Comparison of ENCODE assay signal across 31 mouse cellular contexts in the genomic region with DNA sequence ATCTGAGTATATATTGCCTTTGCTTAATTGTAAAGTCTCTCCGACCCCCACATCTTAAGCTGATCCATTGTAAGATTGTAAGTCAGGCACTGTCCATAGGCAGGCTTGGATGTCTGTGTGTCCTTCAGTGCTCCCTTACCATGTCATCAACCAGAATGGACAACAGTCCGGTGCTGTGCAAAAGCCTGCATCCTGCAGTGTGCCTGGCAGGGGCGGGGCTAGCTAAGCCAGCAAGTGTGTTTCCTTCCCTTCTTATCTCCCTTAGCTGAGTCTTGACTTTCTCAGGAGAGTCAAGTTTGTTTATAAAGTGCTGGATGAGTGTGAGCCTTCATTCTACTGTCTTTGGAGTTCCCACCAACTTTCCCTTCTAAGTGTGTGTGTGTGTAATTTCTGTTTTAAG. TPM values are rescaled to one million over a fixed set of nuclear protein-coding genes. Genes with fewer than 3 reads are reported as not detected.
DNase-seq lines count a peak whose midpoint lies in the region; ATAC-seq and TF ChIP-seq lines count a peak whose summit lies in the region.
"Had no signal": no experiment of that assay in that cellular context is flagged by ENCODE, and none has a peak within 500 bp of the region (broad histone marks: within the 10 kb centered on the region; RNA-seq: fewer than 3 reads in every experiment).

No protein-coding gene starts in this region.

- WGBS in heart, embryonic 12.5 days: 31% methylated on average over 3 of the region's 3 CpGs
- 79% methylated on average over 3 of the region's 3 CpGs for WGBS in hindbrain, embryonic 10.5 days
- 72% methylated on average over 3 of the region's 3 CpGs for WGBS in hindbrain, embryonic 11.5 days
- WGBS in midbrain, embryonic 10.5 days: 75% methylated on average over 3 of the region's 3 CpGs
- WGBS in midbrain, postnatal 0 days: 70% methylated on average over 3 of the region's 3 CpGs

- no peak overlapping the region for H3K9ac ChIP-seq in heart, embryonic 12.5 days
- H3K9ac ChIP-seq in hindbrain, embryonic 11.5 days (ENCODE audit: low read depth, low read length): no peak overlapping the region
- no peak overlapping the region for H3K9ac ChIP-seq in midbrain, postnatal 0 days (replicated peaks; ENCODE audit: low read length, poor library complexity, severe bottlenecking)
- H3K9ac ChIP-seq: heart, embryonic 15.5 days; hindbrain, embryonic 13.5 days; kidney, embryonic 15.5 days; lung, embryonic 14.5 days; midbrain, embryonic 12.5 days had no signal

- no peaks in the 10 kb centered on the region for H3K9me3 ChIP-seq in heart, embryonic 12.5 days (replicated peaks)
- no peaks in the 10 kb centered on the region for H3K9me3 ChIP-seq in hindbrain, embryonic 10.5 days
- no peaks in the 10 kb centered on the region for H3K9me3 ChIP-seq in hindbrain, embryonic 11.5 days (ENCODE audit: control insufficient read depth, low read length)
- H3K9me3 ChIP-seq in midbrain, embryonic 10.5 days (replicated peaks): no peaks in the 10 kb centered on the region
- no peaks in the 10 kb centered on the region for H3K9me3 ChIP-seq in midbrain, postnatal 0 days (ENCODE audit: low read length)
- H3K9me3 ChIP-seq: heart, embryonic 15.5 days; hindbrain, embryonic 13.5 days; kidney, embryonic 15.5 days; midbrain, embryonic 12.5 days had no signal

- H3K27me3 ChIP-seq in heart, embryonic 12.5 days (replicated peaks): peaks cover 20% of the 10 kb centered on the region
- 0 out of 2 replicates have a peak, but pooled peaks cover 7% of the 10 kb centered on the region for H3K27me3 ChIP-seq in hindbrain, embryonic 10.5 days (ENCODE audit: insufficient read depth, poor library complexity, severe bottlenecking)
- no peaks in the 10 kb centered on the region for H3K27me3 ChIP-seq in hindbrain, embryonic 11.5 days (ENCODE audit: control insufficient read depth, insufficient read depth, low read length)
- peaks cover 4% of the 10 kb centered on the region; the same call in 1 of the 2 replicates for H3K27me3 ChIP-seq in midbrain, embryonic 10.5 days (ENCODE audit: low read depth, poor library complexity, severe bottlenecking)
- no peaks in the 10 kb centered on the region for H3K27me3 ChIP-seq in midbrain, postnatal 0 days (ENCODE audit: insufficient read depth, low read length)
- H3K27me3 ChIP-seq: heart, embryonic 15.5 days; kidney, embryonic 15.5 days had no signal

- peak; percentile 86 for ATAC-seq in heart, embryonic 12.5 days (ENCODE audit: insufficient number of reproducible peaks, low FRiP score)
- no peak for ATAC-seq in hindbrain, embryonic 11.5 days (ENCODE audit: low FRiP score)
- no peak for ATAC-seq in midbrain, postnatal 0 days (ENCODE audit: low FRiP score)
- ATAC-seq: CD4-positive, CD25-positive, alpha-beta regulatory T cell, adult 4 months; forebrain, embryonic 14.5 days had no signal

- no peak overlapping the region for H3K4me2 ChIP-seq in heart, embryonic 12.5 days
- no peak overlapping the region for H3K4me2 ChIP-seq in hindbrain, embryonic 11.5 days (replicated peaks; ENCODE audit: low read depth, low read length)
- H3K4me2 ChIP-seq in midbrain, postnatal 0 days (ENCODE audit: low read depth, low read length, poor library complexity, severe bottlenecking): no peak overlapping the region
- H3K4me2 ChIP-seq: heart, embryonic 15.5 days; hindbrain, embryonic 13.5 days; kidney, embryonic 15.5 days; lung, embryonic 14.5 days; midbrain, embryonic 12.5 days had no signal

- H3K27ac ChIP-seq in heart, embryonic 12.5 days (ENCODE audit: poor library complexity, severe bottlenecking): no peak overlapping the region
- 0 out of 2 replicates have a peak overlapping the region, but pooled peaks have one; percentile 14 for H3K27ac ChIP-seq in hindbrain, embryonic 10.5 days
- H3K27ac ChIP-seq in hindbrain, embryonic 11.5 days (ENCODE audit: low read depth, low read length): no peak overlapping the region
- peak overlapping the region; percentile 81 for H3K27ac ChIP-seq in midbrain, embryonic 10.5 days (replicated peaks)
- no peak overlapping the region for H3K27ac ChIP-seq in midbrain, postnatal 0 days (ENCODE audit: low read depth, low read length)
- H3K27ac ChIP-seq: heart, embryonic 15.5 days; hindbrain, embryonic 13.5 days; kidney, embryonic 15.5 days had no signal

- H3K4me1 ChIP-seq in heart, embryonic 12.5 days (replicated peaks): peaks cover 13% of the 10 kb centered on the region; the same call in 1 of the 2 replicates
- peaks cover 24% of the 10 kb centered on the region for H3K4me1 ChIP-seq in hindbrain, embryonic 10.5 days (replicated peaks)
- H3K4me1 ChIP-seq in hindbrain, embryonic 11.5 days (replicated peaks; ENCODE audit: control insufficient read depth, insufficient read depth, low read length): no peaks in the 10 kb centered on the region
- H3K4me1 ChIP-seq in midbrain, embryonic 10.5 days: peaks cover 28% of the 10 kb centered on the region
- no peaks in the 10 kb centered on the region for H3K4me1 ChIP-seq in midbrain, postnatal 0 days (ENCODE audit: insufficient read depth, low read length)
- H3K4me1 ChIP-seq: heart, embryonic 15.5 days; kidney, embryonic 15.5 days had no signal

- intact Hi-C loops in heart, postnatal 14 days (cut with DNase I): no loop called here

- no peak for TF ChIP-seq CTCF in midbrain, postnatal 0 days (IDR thresholded peaks at IDR 0.05)

- no peaks in the 10 kb centered on the region for H3K36me3 ChIP-seq in heart, embryonic 12.5 days
- no peaks in the 10 kb centered on the region for H3K36me3 ChIP-seq in hindbrain, embryonic 10.5 days
- H3K36me3 ChIP-seq in hindbrain, embryonic 11.5 days (ENCODE audit: control insufficient read depth, insufficient read depth, low read length): no peaks in the 10 kb centered on the region
- no peaks in the 10 kb centered on the region for H3K36me3 ChIP-seq in midbrain, embryonic 10.5 days
- H3K36me3 ChIP-seq in midbrain, postnatal 0 days (ENCODE audit: insufficient read depth, low read length): no peaks in the 10 kb centered on the region
- H3K36me3 ChIP-seq: heart, embryonic 15.5 days; hindbrain, embryonic 13.5 days; kidney, embryonic 15.5 days; midbrain, embryonic 12.5 days had no signal

- no peak overlapping the region for H3K4me3 ChIP-seq in heart, embryonic 12.5 days
- H3K4me3 ChIP-seq in hindbrain, embryonic 10.5 days: no peak overlapping the region
- no peak overlapping the region for H3K4me3 ChIP-seq in hindbrain, embryonic 11.5 days (ENCODE audit: low read depth, low read length)
- H3K4me3 ChIP-seq in midbrain, embryonic 10.5 days: no peak overlapping the region
- H3K4me3 ChIP-seq in midbrain, postnatal 0 days (ENCODE audit: low read depth, low read length): no peak overlapping the region
- H3K4me3 ChIP-seq: heart, embryonic 15.5 days; hindbrain, embryonic 13.5 days; kidney, embryonic 15.5 days; midbrain, embryonic 12.5 days had no signal

- no peak for DNase-seq in heart, postnatal 14 days
- DNase-seq in hindbrain, embryonic 10.5 days (ENCODE audit: low spot score): no peak
- DNase-seq in hindbrain, embryonic 11.5 days (ENCODE audit: low spot score): no peak
- no peak for DNase-seq in midbrain, embryonic 10.5 days (ENCODE audit: low spot score)
- no peak for DNase-seq in midbrain, postnatal 0 days (ENCODE audit: low spot score)
- DNase-seq in kidney, adult 11 months: no peak
- DNase-seq: adrenal gland, postnatal 14 days; cerebellum, adult 11 months; cerebellum, adult 9-10 months; cerebellum, postnatal 36 days; gastrocnemius, postnatal 36 days; kidney, adult 18-20 months; kidney, postnatal 25 days; lung, embryonic 14.5 days had no signal

RNA-seq across cellular contexts. Expression of a gene that starts 12.6 kb away (rescaled TPM):
- not detected in 2 replicates for polyA plus RNA-seq in heart, embryonic 12.5 days (2016; fragmentation: Nextera tagmentation; extraction: Ambion mirVana)
- under 1 TPM in 1 of 2 experiments, not detected in 1; 0.29 TPM for total RNA-seq in heart, postnatal 14 days (2021)
- polyA plus RNA-seq in hindbrain, embryonic 10.5 days (2016; fragmentation: Nextera tagmentation; extraction: Ambion mirVana): 0.18 and 0.21 TPM in 2 replicates
- 0.14 and 0.42 TPM in 2 replicates for polyA plus RNA-seq in hindbrain, embryonic 11.5 days (2014; fragmentation: Nextera tagmentation; extraction: Ambion mirVana)
- polyA plus RNA-seq in midbrain, embryonic 10.5 days (2016; fragmentation: Nextera tagmentation; extraction: Ambion mirVana): 0.20 and 0.36 TPM in 2 replicates
- not detected in 2 replicates for total RNA-seq in midbrain, postnatal 0 days (2014; rRNA removed)
- polyA plus RNA-seq in midbrain, postnatal 0 days (2015; fragmentation: Nextera tagmentation; extraction: Ambion mirVana): 0.27 and 0.34 TPM in 2 replicates
- total RNA-seq: adrenal gland, postnatal 14 days; layer of hippocampus, adult 18-20 months; layer of hippocampus, postnatal 10 days; left cerebral cortex, adult 18-20 months; left cerebral cortex, postnatal 14 days; liver, adult 2 months; megakaryocyte progenitor cell, adult 5-6 weeks; monocyte, adult 5-6 weeks had no signal
- polyA plus RNA-seq: CD4-positive, CD25-positive, alpha-beta regulatory T cell, adult 4 months; forebrain, embryonic 14.5 days; frontal cortex, adult 2 months; kidney, embryonic 15.5 days; limb, embryonic 11.5 days; liver, adult 2 months; lung, embryonic 14.5 days; stomach, embryonic 14.5 days had no signal

RNA-seq across cellular contexts. Expression of a gene that starts 37.4 kb away (rescaled TPM):
- polyA plus RNA-seq in heart, embryonic 12.5 days (2016; fragmentation: Nextera tagmentation; extraction: Ambion mirVana): 0.42 and 0.84 TPM in 2 replicates
- total RNA-seq in heart, postnatal 14 days (2021): under 1 TPM; 0.17 to 0.41 TPM
- 0.13 and 0.27 TPM in 2 replicates for polyA plus RNA-seq in hindbrain, embryonic 10.5 days (2016; fragmentation: Nextera tagmentation; extraction: Ambion mirVana)
- polyA plus RNA-seq in hindbrain, embryonic 11.5 days (2014; fragmentation: Nextera tagmentation; extraction: Ambion mirVana): 0.20 and 0.26 TPM in 2 replicates
- polyA plus RNA-seq in midbrain, embryonic 10.5 days (2016; fragmentation: Nextera tagmentation; extraction: Ambion mirVana): 0.14 and 0.19 TPM in 2 replicates
- 0.05 and 0.71 TPM in 2 replicates for total RNA-seq in midbrain, postnatal 0 days (2014; rRNA removed)
- polyA plus RNA-seq in midbrain, postnatal 0 days (2015; fragmentation: Nextera tagmentation; extraction: Ambion mirVana): 0.04 and 0.41 TPM in 2 replicates
- total RNA-seq: megakaryocyte progenitor cell, adult 5-6 weeks; monocyte, adult 5-6 weeks had no signal

Comparison
In these comparisons a context has a peak if more than half of its experiments do, and no peak if none do; other contexts are left out.
1. H3K27ac ChIP-seq: peak in hindbrain, embryonic 10.5 days (single experiment) and midbrain, embryonic 10.5 days (single experiment); none in heart, embryonic 12.5 days (single experiment), hindbrain, embryonic 11.5 days (single experiment) and midbrain, postnatal 0 days (single experiment).